Mouse (Mus musculus): ENCODE data around the gene Ercc2. TPM values are rescaled to one million over a fixed set of nuclear protein-coding genes. Genes with fewer than 3 reads are reported as not detected.

The Ercc2 gene
- polyA plus RNA-seq, 1 experiment from 2014 or later: 12.4 TPM

GRCm38 (mm10) chr7:19409753-19410152 is 27.9 kb downstream of the Ercc2 start:
- Histone ChIP-seq H3K36me3 (ENCODE audit: control insufficient read depth, insufficient read depth, low read length) (no peaks in the 10 kb centered on the region), H3K27ac (ENCODE audit: low read depth, low read length) (no peak overlapping the region), H3K27me3 (ENCODE audit: control insufficient read depth, insufficient read depth, low read length) (peaks cover 7% of the 10 kb centered on the region), H3K4me1 (ENCODE audit: control insufficient read depth, insufficient read depth, low read length) (no peaks in the 10 kb centered on the region), H3K9ac (ENCODE audit: low read length) (peak overlapping the region; percentile 14; the same call in 1 of the 2 replicates), H3K4me3 (ENCODE audit: low read depth, low read length) (no peak overlapping the region), H3K4me2 (ENCODE audit: low read depth) (no peak overlapping the region), H3K9me3 (ENCODE audit: control insufficient read depth, low read length) (no peaks in the 10 kb centered on the region; the same call in 1 of the 2 replicates)
- no peak for ATAC-seq (ENCODE audit: insufficient read depth, low FRiP score, low TSS enrichment)
- DNase-seq (ENCODE audit: low spot score): no peak
- WGBS: 59% methylated on average over 6 of the region's 6 CpGs

- ATAC-seq (ENCODE audit: insufficient read depth, low FRiP score, low TSS enrichment) (no peak), DNase-seq (ENCODE audit: low spot score) (no peak)
- Histone ChIP-seq H3K4me3 (ENCODE audit: low read depth, low read length) (no peak overlapping the region), H3K4me1 (ENCODE audit: control insufficient read depth, insufficient read depth, low read length) (no peaks in the 10 kb centered on the region), H3K36me3 (ENCODE audit: control insufficient read depth, insufficient read depth, low read length) (no peaks in the 10 kb centered on the region), H3K4me2 (ENCODE audit: low read depth) (no peak overlapping the region), H3K27me3 (ENCODE audit: control insufficient read depth, insufficient read depth, low read length) (0 out of 2 replicates have a peak, but pooled peaks cover 4% of the 10 kb centered on the region), H3K9ac (ENCODE audit: low read length) (0 out of 2 replicates have a peak overlapping the region, but pooled peaks have one; percentile 4), H3K27ac (ENCODE audit: low read depth, low read length) (no peak overlapping the region), H3K9me3 (ENCODE audit: control insufficient read depth, low read length) (no peaks in the 10 kb centered on the region; the same call in 1 of the 2 replicates)
- WGBS: 81% methylated on average over 11 of the region's 11 CpGs
These were observed 29.0 kb downstream of the Ercc2 start for GRCm38 (mm10) chr7:19410766-19411344.

GRCm38 (mm10) chr7:19411783-19412182 is 30.0 kb downstream of the Ercc2 start:
- no peak for DNase-seq (ENCODE audit: low spot score)
- H3K36me3 ChIP-seq (ENCODE audit: control insufficient read depth, insufficient read depth, low read length): no peaks in the 10 kb centered on the region
- no peak overlapping the region for H3K9ac ChIP-seq (ENCODE audit: low read length)
- 77% methylated on average over 5 of the region's 5 CpGs for WGBS
- no peak overlapping the region for H3K27ac ChIP-seq (ENCODE audit: low read depth, low read length)
- 0 out of 2 replicates have a peak, but pooled peaks cover 4% of the 10 kb centered on the region for H3K27me3 ChIP-seq (ENCODE audit: control insufficient read depth, insufficient read depth, low read length)
- H3K4me1 ChIP-seq (ENCODE audit: control insufficient read depth, insufficient read depth, low read length): no peaks in the 10 kb centered on the region
- no peak overlapping the region for H3K4me2 ChIP-seq (ENCODE audit: low read depth)
- no peak for ATAC-seq (ENCODE audit: insufficient read depth, low FRiP score, low TSS enrichment)
- H3K9me3 ChIP-seq (ENCODE audit: control insufficient read depth, low read length): no peaks in the 10 kb centered on the region; the same call in 1 of the 2 replicates
- no peak overlapping the region for H3K4me3 ChIP-seq (ENCODE audit: low read depth, low read length)

DNA sequence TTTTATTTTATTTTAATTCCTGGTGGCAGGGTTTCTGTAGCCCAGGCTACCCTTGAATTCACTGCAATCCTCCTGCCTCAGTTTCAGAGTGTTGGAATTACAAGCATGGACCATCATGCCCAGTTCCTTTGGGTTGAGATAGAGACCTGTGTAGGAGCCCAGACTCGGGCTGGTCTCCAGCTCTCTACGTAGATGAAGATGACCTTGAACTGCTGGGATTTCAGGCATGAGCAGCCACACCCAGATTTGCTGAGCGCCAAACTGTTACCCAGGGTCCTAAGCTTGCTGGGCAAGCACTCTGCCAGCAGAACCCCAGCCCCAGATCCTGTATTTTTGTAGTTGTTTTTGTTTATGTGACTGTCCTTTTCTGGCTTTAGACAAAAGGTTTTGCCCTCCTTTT is 31.7 kb downstream of the Ercc2 start:
- H3K36me3 ChIP-seq (ENCODE audit: control insufficient read depth, insufficient read depth, low read length): no peaks in the 10 kb centered on the region
- H3K4me1 ChIP-seq (ENCODE audit: control insufficient read depth, insufficient read depth, low read length): no peaks in the 10 kb centered on the region
- ATAC-seq (ENCODE audit: insufficient read depth, low FRiP score, low TSS enrichment) (no peak), DNase-seq (ENCODE audit: low spot score) (no peak)
- H3K27me3 ChIP-seq (ENCODE audit: control insufficient read depth, insufficient read depth, low read length): peaks cover 4% of the 10 kb centered on the region; the same call in 1 of the 2 replicates
- H3K4me2 ChIP-seq (ENCODE audit: low read depth): no peak overlapping the region
- H3K27ac ChIP-seq (ENCODE audit: low read depth, low read length): no peak overlapping the region
- H3K4me3 ChIP-seq (ENCODE audit: low read depth, low read length): no peak overlapping the region
- H3K9me3 ChIP-seq (ENCODE audit: control insufficient read depth, low read length): no peaks in the 10 kb centered on the region; the same call in 1 of the 2 replicates
- WGBS: 90% methylated on average over 3 of the region's 3 CpGs
- H3K9ac ChIP-seq (ENCODE audit: low read length): no peak overlapping the region

- Histone ChIP-seq H3K36me3 (ENCODE audit: control insufficient read depth, insufficient read depth, low read length) (no peaks in the 10 kb centered on the region), H3K4me2 (ENCODE audit: low read depth) (no peak overlapping the region), H3K4me3 (ENCODE audit: low read depth, low read length) (no peak overlapping the region), H3K27me3 (ENCODE audit: control insufficient read depth, insufficient read depth, low read length) (peaks cover 22% of the 10 kb centered on the region), H3K27ac (ENCODE audit: low read depth, low read length) (no peak overlapping the region), H3K9ac (ENCODE audit: low read length) (no peak overlapping the region), H3K9me3 (ENCODE audit: control insufficient read depth, low read length) (no peaks in the 10 kb centered on the region; the same call in 1 of the 2 replicates), H3K4me1 (ENCODE audit: control insufficient read depth, insufficient read depth, low read length) (no peaks in the 10 kb centered on the region)
- no peak for ATAC-seq (ENCODE audit: insufficient read depth, low FRiP score, low TSS enrichment)
- WGBS: 79% methylated on average over 15 of the region's 15 CpGs
- DNase-seq (ENCODE audit: low spot score): no peak
These were observed 34.8 kb downstream of the Ercc2 start for GRCm38 (mm10) chr7:19416590-19416989.

- Histone ChIP-seq H3K4me3 (ENCODE audit: low read depth, low read length) (no peak overlapping the region), H3K9me3 (ENCODE audit: control insufficient read depth, low read length) (no peaks in the 10 kb centered on the region), H3K4me1 (ENCODE audit: control insufficient read depth, insufficient read depth, low read length) (no peaks in the 10 kb centered on the region), H3K9ac (ENCODE audit: low read length) (no peak overlapping the region), H3K36me3 (ENCODE audit: control insufficient read depth, insufficient read depth, low read length) (no peaks in the 10 kb centered on the region), H3K4me2 (ENCODE audit: low read depth) (no peak overlapping the region), H3K27me3 (ENCODE audit: control insufficient read depth, insufficient read depth, low read length) (peaks cover 22% of the 10 kb centered on the region), H3K27ac (ENCODE audit: low read depth, low read length) (no peak overlapping the region)
- ATAC-seq (ENCODE audit: insufficient read depth, low FRiP score, low TSS enrichment) (no peak), DNase-seq (ENCODE audit: low spot score) (no peak)
- WGBS: 6% methylated on average over 28 of the region's 28 CpGs
These were observed 38.3 kb downstream of the Ercc2 start for GRCm38 (mm10) chr7:19420121-19420520.

- 14% methylated on average over 43 of the region's 43 CpGs for WGBS
- H3K9ac ChIP-seq (ENCODE audit: low read length): no peak overlapping the region
These were observed 39.2 kb downstream of the Ercc2 start for GRCm38 (mm10) chr7:19420821-19421636.

DNA sequence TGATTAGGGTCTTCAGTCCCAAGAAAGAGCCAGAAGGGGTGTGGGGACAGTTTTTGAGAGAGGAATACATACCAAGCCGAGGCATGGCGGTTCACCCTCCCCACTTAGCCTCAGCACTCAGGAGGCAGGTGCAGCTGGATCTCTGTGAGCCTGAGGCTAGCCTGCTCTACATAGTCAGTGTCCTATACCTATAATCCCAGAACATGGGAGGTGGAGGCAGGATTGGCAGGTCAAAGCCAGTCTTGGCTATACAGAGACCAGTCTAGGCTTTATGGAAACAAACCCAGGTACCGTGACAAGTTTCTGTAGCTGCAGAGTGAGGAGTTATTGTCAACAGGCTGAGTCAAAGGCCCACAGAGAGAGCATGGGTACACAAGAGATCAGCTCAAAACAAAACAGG is 41.3 kb downstream of the Ercc2 start:
- Histone ChIP-seq H3K27me3 (ENCODE audit: control insufficient read depth, insufficient read depth, low read length) (peaks cover 22% of the 10 kb centered on the region), H3K9ac (ENCODE audit: low read length) (no peak overlapping the region), H3K36me3 (ENCODE audit: control insufficient read depth, insufficient read depth, low read length) (peaks cover 10% of the 10 kb centered on the region), H3K4me1 (ENCODE audit: control insufficient read depth, insufficient read depth, low read length) (no peaks in the 10 kb centered on the region), H3K9me3 (ENCODE audit: control insufficient read depth, low read length) (no peaks in the 10 kb centered on the region), H3K4me3 (ENCODE audit: low read depth, low read length) (no peak overlapping the region), H3K4me2 (ENCODE audit: low read depth) (no peak overlapping the region), H3K27ac (ENCODE audit: low read depth, low read length) (no peak overlapping the region)
- WGBS: 89% methylated on average over 3 of the region's 3 CpGs
- DNase-seq (ENCODE audit: low spot score): no peak
- no peak for ATAC-seq (ENCODE audit: insufficient read depth, low FRiP score, low TSS enrichment)

More at GRCm38 (mm10) chr7:19420821-19421636, 39.2 kb downstream of the Ercc2 start:
- peaks cover 3% of the 10 kb centered on the region; the same call in 1 of the 2 replicates for H3K36me3 ChIP-seq (ENCODE audit: control insufficient read depth, insufficient read depth, low read length)
- peak overlapping the region; percentile 38 for H3K4me2 ChIP-seq (ENCODE audit: low read depth)
- peak overlapping the region; percentile 29 for H3K4me3 ChIP-seq (ENCODE audit: low read depth, low read length)
- H3K27ac ChIP-seq (ENCODE audit: low read depth, low read length): no peak overlapping the region
- H3K27me3 ChIP-seq (ENCODE audit: control insufficient read depth, insufficient read depth, low read length): peaks cover 22% of the 10 kb centered on the region
- no peaks in the 10 kb centered on the region for H3K4me1 ChIP-seq (ENCODE audit: control insufficient read depth, insufficient read depth, low read length)
- no peaks in the 10 kb centered on the region for H3K9me3 ChIP-seq (ENCODE audit: control insufficient read depth, low read length)
- DNase-seq (ENCODE audit: low spot score) (peak; percentile 88), ATAC-seq (ENCODE audit: insufficient read depth, low FRiP score, low TSS enrichment) (peak; percentile 92)

All from neural tube, embryonic 11.5 days (tissue).